Mouse (Mus musculus) lung, embryonic 16.5 days (tissue): Measurements from ENCODE around the gene Krt1. TPM values are rescaled to one million over a fixed set of nuclear protein-coding genes. Genes with fewer than 3 reads are reported as not detected.

Experiments
- ATAC-seq: fragments of 200-750 bp; cut with Nextera tagmentation; 2 replicates; pipeline ENCODE4 v1.8.0; 2017; ENCODE audit warnings: low read depth, mild to moderate bottlenecking, moderate library complexity
- H3K27ac ChIP-seq: fragments of 300-500 bp; sonication (generic); 2 replicates; pipeline ENCODE4 v1.5.1; 2014; ENCODE audit warnings: mild to moderate bottlenecking, control low read depth, low read length
- H3K27me3 ChIP-seq: fragments of 300-500 bp; sonication (generic); 2 replicates; pipeline ENCODE4 v1.6.1; 2014; ENCODE audit warnings: low read depth, low read length, mixed read lengths; ENCODE audit not compliant: control insufficient read depth, insufficient read depth
- H3K36me3 ChIP-seq: fragments of 300-500 bp; sonication (generic); 2 replicates; pipeline ENCODE4 v1.6.1; 2014; ENCODE audit warnings: low read length; ENCODE audit not compliant: control insufficient read depth, insufficient read depth
- H3K4me1 ChIP-seq: fragments of 300-500 bp; sonication (generic); replicated peaks from 2 replicates; pipeline ENCODE4 v1.6.1; 2014; ENCODE audit warnings: low read length, mixed read lengths; ENCODE audit not compliant: control insufficient read depth, insufficient read depth
- H3K4me2 ChIP-seq: fragments of 300-500 bp; sonication (generic); 2 replicates; pipeline ENCODE4 v1.6.1; 2014; ENCODE audit warnings: low read depth, low read length, control low read depth
- H3K4me3 ChIP-seq: fragments of 300-500 bp; sonication (generic); 2 replicates; pipeline ENCODE4 v1.5.1; 2014; ENCODE audit warnings: mild to moderate bottlenecking, low read length, control low read depth
- H3K9ac ChIP-seq: fragments of 300-500 bp; sonication (generic); 2 replicates; pipeline ENCODE4 v1.6.1; 2014; ENCODE audit warnings: low read length, control low read depth
- H3K9me3 ChIP-seq: fragments of 300-500 bp; sonication (generic); 2 replicates; pipeline ENCODE4 v1.6.1; 2016; ENCODE audit warnings: low read length; ENCODE audit not compliant: control insufficient read depth
- WGBS: fragments of 180-500 bp; shearing (Covaris S2); extraction: QIAGEN DNeasy Blood & Tissue Kit; methylation state at CpG from one replicate; pipeline ENCODE4 v1.1.7; 2014; 5-methylcytosine and 5-hydroxymethylcytosine counted together
- polyA plus RNA-seq: library from polyadenylated mRNA; unstranded; fragments of >200 nt; fragmentation: Nextera tagmentation; extraction: Ambion mirVana; gene quantifications from 2 replicates; pipeline ENCODE4 v1.2.1, GENCODE M21; 2015

Gene Krt1
- polyA plus RNA-seq, 1 experiment from 2014 or later = 0.29 TPM

- Histone ChIP-seq H3K4me3 (no peak overlapping the region), H3K27ac (no peak overlapping the region), H3K36me3 (no peaks in the 10 kb centered on the region), H3K4me1 (no peaks in the 10 kb centered on the region), H3K9ac (no peak overlapping the region), H3K4me2 (peak overlapping the region; percentile 69; the same call in 1 of the 2 replicates), H3K9me3 (no peaks in the 10 kb centered on the region), H3K27me3 (peaks cover 30% of the 10 kb centered on the region)
- WGBS = 51% methylated on average over 13 of the region's 13 CpGs
- no peak for ATAC-seq
Observed at GRCm38 (mm10) chr15:101860421-101861130, 10.0 kb upstream of the Krt1 start.

GRCm38 (mm10) chr15:101859735-101860170, 9.2 kb upstream of the Krt1 start:
- H3K27ac ChIP-seq = no peak overlapping the region
- no peaks in the 10 kb centered on the region for H3K9me3 ChIP-seq
- ATAC-seq = peak; percentile 28; the same call in 1 of the 2 replicates
- H3K9ac ChIP-seq = peak overlapping the region; percentile 50; the same call in 1 of the 2 replicates
- H3K27me3 ChIP-seq = peaks cover 30% of the 10 kb centered on the region
- H3K4me1 ChIP-seq = no peaks in the 10 kb centered on the region
- peak overlapping the region; percentile 69 for H3K4me2 ChIP-seq
- peak overlapping the region; percentile 47 for H3K4me3 ChIP-seq
- 0% methylated on average over 32 of the region's 33 CpGs for WGBS
- no peaks in the 10 kb centered on the region for H3K36me3 ChIP-seq

DNA sequence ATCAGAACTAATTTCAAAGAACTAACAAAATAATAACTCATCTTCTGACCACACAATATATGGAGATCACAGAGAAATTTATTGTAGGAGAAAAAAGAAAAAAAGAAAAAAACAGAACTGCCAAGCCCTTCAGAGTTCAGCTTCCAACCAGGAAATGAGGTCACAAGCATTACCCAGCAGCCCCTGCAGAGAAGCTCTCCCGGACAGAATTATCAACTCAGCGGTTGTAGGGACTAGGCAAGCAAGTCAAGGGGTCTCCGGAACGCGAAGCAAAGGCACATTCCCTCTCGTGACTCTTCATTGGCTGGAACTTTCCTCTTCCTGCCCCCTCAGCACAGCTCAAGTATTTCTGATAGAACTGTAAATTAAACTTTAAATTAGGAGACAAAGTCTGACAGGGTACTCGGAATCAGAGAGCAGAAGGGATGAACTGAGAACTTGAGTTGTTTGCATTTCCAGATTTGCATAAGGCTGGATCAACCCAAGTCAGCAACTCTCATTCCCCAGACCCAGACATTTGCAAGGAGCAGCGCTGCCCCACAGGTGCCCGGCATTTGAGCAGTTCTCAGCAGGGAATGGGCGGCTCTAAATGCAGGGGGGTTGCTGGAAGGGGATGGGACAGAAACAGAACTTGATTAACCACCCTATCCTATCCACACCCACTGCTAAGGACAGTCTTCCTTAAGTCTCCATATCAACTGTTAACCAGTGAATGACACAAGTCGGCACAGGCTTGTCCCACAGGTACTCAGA, 8.3 kb upstream of the Krt1 start:
- Histone ChIP-seq H3K27me3 (peaks cover 30% of the 10 kb centered on the region), H3K9ac (no peak overlapping the region), H3K36me3 (no peaks in the 10 kb centered on the region), H3K4me3 (no peak overlapping the region), H3K9me3 (no peaks in the 10 kb centered on the region), H3K4me2 (peak overlapping the region; percentile 23; the same call in 1 of the 2 replicates), H3K27ac (no peak overlapping the region), H3K4me1 (no peaks in the 10 kb centered on the region)
- 4% methylated on average over 11 of the region's 11 CpGs for WGBS
- ATAC-seq = no peak

DNA sequence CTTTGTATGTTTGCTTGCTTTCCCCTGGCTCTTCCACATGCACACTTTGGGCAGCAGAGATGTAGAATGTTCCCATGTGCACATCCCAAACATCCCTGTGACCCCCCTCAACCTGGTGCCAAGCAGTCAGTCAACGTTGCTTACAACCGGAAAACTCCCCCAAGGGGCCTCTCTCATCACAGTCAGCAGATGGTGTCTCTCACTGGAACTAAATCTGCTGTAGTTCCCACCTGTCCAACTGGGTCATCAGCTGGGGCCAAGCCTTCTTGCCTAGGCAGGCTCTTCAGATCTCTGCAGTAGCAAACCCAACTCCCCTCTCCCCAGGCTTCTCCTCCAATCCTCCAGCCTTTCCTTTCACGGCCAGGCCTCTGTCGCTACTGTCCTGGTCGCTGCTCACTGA, 6.1 kb upstream of the Krt1 start:
- Histone ChIP-seq H3K27me3 (peaks cover 28% of the 10 kb centered on the region), H3K4me3 (no peak overlapping the region), H3K27ac (no peak overlapping the region), H3K36me3 (no peaks in the 10 kb centered on the region), H3K4me2 (no peak overlapping the region), H3K9me3 (no peaks in the 10 kb centered on the region), H3K4me1 (no peaks in the 10 kb centered on the region), H3K9ac (no peak overlapping the region)
- WGBS = 50% methylated on average over 5 of the region's 5 CpGs
- ATAC-seq = no peak

- H3K4me2 ChIP-seq = no peak overlapping the region
- no peak overlapping the region for H3K4me3 ChIP-seq
- H3K4me1 ChIP-seq = no peaks in the 10 kb centered on the region
- ATAC-seq = no peak
- no peak overlapping the region for H3K27ac ChIP-seq
- H3K36me3 ChIP-seq = no peaks in the 10 kb centered on the region
- H3K27me3 ChIP-seq = peaks cover 18% of the 10 kb centered on the region
- no peaks in the 10 kb centered on the region for H3K9me3 ChIP-seq
- no peak overlapping the region for H3K9ac ChIP-seq
- 55% methylated on average over 3 of the region's 3 CpGs for WGBS
Observed at GRCm38 (mm10) chr15:101855732-101856131, 5.1 kb upstream of the Krt1 start.

- no peak for ATAC-seq
- Histone ChIP-seq H3K4me1 (no peaks in the 10 kb centered on the region), H3K36me3 (no peaks in the 10 kb centered on the region), H3K4me2 (no peak overlapping the region), H3K9me3 (no peaks in the 10 kb centered on the region), H3K27me3 (peaks cover 7% of the 10 kb centered on the region), H3K9ac (no peak overlapping the region), H3K27ac (no peak overlapping the region), H3K4me3 (no peak overlapping the region)
- 12% methylated on average over 5 of the region's 5 CpGs for WGBS
Observed at GRCm38 (mm10) chr15:101854294-101854693, 3.7 kb upstream of the Krt1 start.

GRCm38 (mm10) chr15:101852571-101852970, 2.0 kb upstream of the Krt1 start:
- ATAC-seq = no peak
- H3K27me3 ChIP-seq = no peaks in the 10 kb centered on the region
- no peaks in the 10 kb centered on the region for H3K9me3 ChIP-seq
- no peaks in the 10 kb centered on the region for H3K4me1 ChIP-seq
- H3K9ac ChIP-seq = no peak overlapping the region
- H3K27ac ChIP-seq = no peak overlapping the region
- H3K4me3 ChIP-seq = no peak overlapping the region
- H3K36me3 ChIP-seq = no peaks in the 10 kb centered on the region
- WGBS = 33% methylated on average over 5 of the region's 5 CpGs
- H3K4me2 ChIP-seq = no peak overlapping the region

- H3K9ac ChIP-seq = peak overlapping the region; percentile 60
- no peak overlapping the region for H3K27ac ChIP-seq
- peak; percentile 47; the same call in 1 of the 2 replicates for ATAC-seq
- H3K4me3 ChIP-seq = peak overlapping the region; percentile 53
- peak overlapping the region; percentile 75 for H3K4me2 ChIP-seq
- H3K4me1 ChIP-seq = no peaks in the 10 kb centered on the region
- no peaks in the 10 kb centered on the region for H3K36me3 ChIP-seq
- no peaks in the 10 kb centered on the region for H3K9me3 ChIP-seq
- peaks cover 8% of the 10 kb centered on the region for H3K27me3 ChIP-seq
- WGBS = under 1% methylated on average over 37 of the region's 37 CpGs
Observed at GRCm38 (mm10) chr15:101845971-101846403, 4.6 kb downstream of the Krt1 start.

- H3K27me3 ChIP-seq = peaks cover 8% of the 10 kb centered on the region
- H3K4me2 ChIP-seq = no peak overlapping the region
- H3K4me1 ChIP-seq = no peaks in the 10 kb centered on the region
- no peak overlapping the region for H3K9ac ChIP-seq
- H3K9me3 ChIP-seq = no peaks in the 10 kb centered on the region
- WGBS = 38% methylated on average over 9 of the region's 9 CpGs
- no peak overlapping the region for H3K4me3 ChIP-seq
- H3K36me3 ChIP-seq = no peaks in the 10 kb centered on the region
- no peak for ATAC-seq
- H3K27ac ChIP-seq = no peak overlapping the region
Observed at GRCm38 (mm10) chr15:101843192-101843591, 7.4 kb downstream of the Krt1 start.
